Mouse (Mus musculus): ENCODE measurements around the gene Ly75.

Gene Ly75

DNA sequence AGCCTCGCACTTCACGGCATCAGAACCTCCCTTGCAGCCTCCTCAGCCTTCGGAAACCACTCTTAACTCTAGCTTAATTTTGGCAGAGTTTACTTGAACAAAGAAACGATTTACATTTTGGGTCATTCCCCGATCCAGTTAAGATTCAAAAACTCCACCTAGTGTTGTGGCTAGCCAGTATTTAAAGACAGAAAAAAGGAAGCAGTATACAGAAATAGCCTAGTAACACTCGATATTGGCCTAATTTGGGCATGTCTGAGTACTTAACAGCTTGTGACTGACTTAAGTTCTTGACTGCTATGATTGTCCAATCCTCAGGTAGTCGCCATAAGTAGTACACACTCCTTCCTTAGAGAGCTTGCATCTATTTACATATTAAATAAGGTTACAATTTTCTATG lies 56.2 kb downstream of the Ly75 start:
- in situ Hi-C loops (cut with MboI, MseI), result no loop called here

DNA sequence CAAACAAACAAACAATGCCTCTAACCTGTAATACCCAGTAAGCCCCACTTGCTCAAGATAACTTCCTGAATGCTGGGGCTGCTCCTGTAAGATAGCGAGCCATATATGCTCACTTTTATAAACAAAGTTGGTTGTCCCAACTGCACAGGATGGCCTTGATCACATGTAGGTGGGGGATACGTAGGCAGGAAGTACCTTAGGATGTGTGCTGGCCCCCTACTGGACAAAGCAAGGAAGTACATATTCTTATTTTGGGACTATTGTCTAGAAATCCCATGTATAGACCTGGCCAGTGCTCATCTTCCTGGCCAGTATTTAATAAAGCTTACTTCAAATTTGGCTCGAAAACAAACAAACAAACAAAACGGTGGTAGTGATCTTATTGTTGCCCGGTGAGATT lies 59.7 kb downstream of the Ly75 start:
- in situ Hi-C loops (cut with MboI, MseI), result no loop called here

- in situ Hi-C loops (cut with MboI, MseI), result no loop called here
Measured at GRCm38 (mm10) chr2:60322031-60322726, 60.9 kb downstream of the Ly75 start.

DNA sequence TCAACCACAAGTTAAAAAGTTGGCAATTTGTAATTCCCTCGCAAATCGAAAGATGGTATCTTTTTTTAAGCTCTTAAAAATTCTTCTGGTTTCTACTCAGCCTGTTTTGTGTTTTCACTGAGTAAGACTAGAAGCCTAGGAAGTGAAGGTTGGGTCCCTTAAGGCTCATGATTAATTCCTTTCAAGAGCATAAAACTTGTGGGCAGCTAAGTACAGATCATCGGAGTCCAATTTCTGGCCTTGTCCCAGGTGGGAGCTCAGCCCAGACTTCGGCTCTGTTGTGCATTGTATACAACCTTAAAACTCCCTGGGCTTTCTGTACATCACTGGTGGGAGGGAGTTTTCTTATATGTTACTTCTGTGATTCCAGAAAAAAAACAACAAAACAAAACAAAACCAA lies 79.3 kb downstream of the Ly75 start:
- in situ Hi-C loops (cut with MboI, MseI), result no loop called here

GRCm38 (mm10) chr2:60299323-60299722 lies 83.8 kb downstream of the Ly75 start:
- in situ Hi-C loops (cut with MboI, MseI), result no loop called here

GRCm38 (mm10) chr2:60298266-60298665 lies 84.8 kb downstream of the Ly75 start:
- in situ Hi-C loops (cut with MboI, MseI), result no loop called here

DNA sequence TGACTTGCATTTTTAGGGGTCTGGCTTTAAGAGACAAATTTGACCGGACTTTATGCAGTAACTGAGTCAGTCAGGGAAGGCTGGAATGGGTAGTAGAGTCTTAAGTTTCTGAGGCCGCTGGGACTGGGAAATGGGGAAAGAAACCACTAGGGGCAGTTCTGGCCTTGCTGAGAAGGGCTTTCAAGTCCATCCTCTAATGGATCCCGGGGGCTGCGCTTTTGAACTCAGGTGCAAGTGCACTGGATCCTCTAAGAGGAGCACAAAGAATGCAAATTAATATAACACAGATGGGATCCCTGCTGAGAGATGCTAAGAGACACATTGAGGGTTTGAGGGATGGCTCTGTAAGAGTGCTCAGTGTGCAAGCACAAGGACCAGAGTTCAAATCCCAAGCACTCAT lies 91.7 kb downstream of the Ly75 start:
- in situ Hi-C loops (cut with MboI, MseI), result no loop called here

DNA sequence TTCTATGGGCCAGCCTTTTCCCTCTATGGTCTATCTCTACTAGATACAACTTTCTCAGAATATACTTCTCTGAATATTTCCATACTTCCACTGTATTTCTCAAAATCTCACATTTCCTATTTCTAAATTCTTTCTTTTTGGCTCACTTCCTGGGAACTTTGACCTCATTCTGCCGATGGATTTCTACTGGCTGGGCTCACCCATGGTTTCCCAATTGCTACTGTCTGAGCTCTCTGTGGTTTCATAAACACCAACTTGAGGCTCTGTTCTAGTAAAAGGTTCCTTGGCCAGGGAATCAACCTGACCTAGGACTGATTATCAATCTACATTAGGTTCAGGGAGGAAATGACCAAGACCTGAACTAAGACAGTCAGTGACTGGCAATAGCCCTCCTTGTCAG lies 93.7 kb downstream of the Ly75 start:
- in situ Hi-C loops (cut with MboI, MseI), result no loop called here

- in situ Hi-C loops (cut with MboI, MseI), result no loop called here
Measured at GRCm38 (mm10) chr2:60288606-60289005, 94.5 kb downstream of the Ly75 start.

GRCm38 (mm10) chr2:60285107-60285617 lies 97.9 kb downstream of the Ly75 start:
- in situ Hi-C loops (cut with MboI, MseI), result no loop called here

DNA sequence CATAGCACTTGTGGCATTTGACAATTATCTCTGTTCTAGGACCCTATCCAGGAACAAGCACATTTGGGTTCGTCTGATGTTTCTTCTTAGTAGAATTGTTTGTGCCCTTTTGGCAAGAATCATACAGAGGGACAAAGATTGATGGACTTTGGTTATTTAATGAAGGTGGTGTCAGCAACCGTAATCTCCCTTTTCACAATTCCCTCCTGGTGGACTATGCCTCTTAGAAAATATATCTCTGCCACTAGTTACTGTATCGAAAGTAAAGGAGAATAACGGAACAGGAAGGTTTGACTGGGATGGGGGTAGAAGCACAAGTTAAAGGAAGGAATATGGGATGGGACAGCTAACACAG lies 98.7 kb downstream of the Ly75 start, which contains the start of gene Cd302:
TSS of gene Cd302 (minus strand) at position 22 of the 355 bp plus-strand sequence.
- in situ Hi-C loops (cut with MboI, MseI), result no loop called here

DNA sequence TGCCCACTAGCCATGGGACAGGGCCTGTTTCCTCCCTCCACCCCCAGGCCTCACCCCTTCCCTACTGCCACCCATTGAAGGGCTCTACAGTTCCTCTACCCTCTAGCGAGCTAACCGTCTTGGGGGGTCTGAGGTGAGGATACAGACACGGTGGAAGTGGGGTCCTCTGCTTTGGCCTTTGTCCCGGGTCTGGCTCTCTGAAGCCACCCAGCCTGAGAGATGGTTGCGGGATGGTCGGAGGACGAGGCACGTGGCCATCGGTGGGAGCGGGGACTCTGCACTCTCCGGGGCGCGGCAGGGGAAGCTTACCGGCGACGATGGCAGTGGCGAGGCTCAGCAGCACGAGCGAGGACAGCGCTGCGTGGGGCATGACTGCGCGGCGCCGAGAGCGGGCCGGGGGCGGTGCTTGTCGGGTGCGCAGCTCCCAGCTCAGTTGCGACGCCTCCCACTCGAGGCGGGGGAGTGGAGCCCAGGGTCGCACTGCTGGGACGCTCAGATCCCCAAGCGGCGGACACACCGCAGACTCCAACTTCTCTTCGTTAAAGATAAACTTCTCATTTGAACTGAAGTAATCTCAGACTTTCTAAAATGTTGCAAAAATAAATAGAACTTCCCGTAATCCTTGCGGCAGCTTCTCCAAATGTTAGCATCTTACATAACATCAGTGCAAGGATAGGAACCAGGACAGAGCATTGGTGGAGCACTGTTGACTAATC lies 99.2 kb downstream of the Ly75 start:
- in situ Hi-C loops (cut with MboI, MseI), result no loop called here

DNA sequence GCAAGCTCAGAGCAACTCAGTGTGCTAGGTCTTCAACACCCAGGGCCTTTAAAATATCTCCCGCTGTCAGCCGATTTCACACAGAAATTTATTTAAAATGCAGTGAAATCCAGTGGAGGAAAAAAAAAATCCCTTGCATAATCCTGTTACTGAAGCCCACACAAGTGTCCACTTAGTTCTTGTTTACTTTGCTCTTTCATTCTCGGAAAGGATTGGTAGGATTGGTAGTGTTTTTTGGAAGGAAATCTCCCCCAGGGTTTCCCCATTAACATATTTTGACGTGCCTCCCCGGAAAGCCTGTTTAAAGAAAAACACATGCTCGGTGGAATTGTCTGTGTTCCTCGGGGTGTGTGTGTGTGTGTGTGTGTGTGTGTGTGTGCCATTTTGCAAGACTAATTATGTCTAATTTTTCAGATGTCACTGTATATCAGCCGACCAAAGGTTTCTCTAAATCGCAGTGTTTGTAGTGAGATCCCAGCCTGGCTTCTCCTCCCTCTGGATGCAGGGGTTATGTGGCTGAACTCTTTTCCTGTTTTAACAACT lies 99.8 kb downstream of the Ly75 start:
- in situ Hi-C loops (cut with MboI, MseI), result no loop called here

DNA sequence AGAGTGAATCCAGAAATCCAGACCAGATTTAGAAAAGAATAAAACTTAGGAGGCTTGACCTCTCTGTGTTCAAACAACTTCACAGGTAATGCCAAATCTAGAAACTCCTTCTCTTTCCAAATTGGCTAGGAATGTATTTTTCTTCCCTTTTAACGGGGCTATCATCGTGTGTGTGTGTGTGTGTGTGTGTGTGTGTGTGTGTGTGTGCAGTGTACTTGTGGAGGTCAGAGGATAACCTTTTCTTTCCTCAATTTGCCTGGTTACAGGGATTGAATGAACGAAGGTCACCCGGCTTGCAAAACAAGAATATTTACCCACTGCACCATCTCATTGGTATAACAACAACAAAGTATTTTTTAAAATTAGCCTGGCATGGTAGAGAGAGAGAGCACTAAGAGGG lies 100.5 kb downstream of the Ly75 start:
- in situ Hi-C loops (cut with MboI, MseI), result no loop called here

- in situ Hi-C loops (cut with MboI, MseI), result no loop called here
Measured at GRCm38 (mm10) chr2:60278627-60279026, 104.5 kb downstream of the Ly75 start.

GRCm38 (mm10) chr2:60269856-60270479 lies 113.1 kb downstream of the Ly75 start:
- in situ Hi-C loops (cut with MboI, MseI), result no loop called here

- in situ Hi-C loops (cut with MboI, MseI), result no loop called here
Measured at GRCm38 (mm10) chr2:60267567-60267966, 115.5 kb downstream of the Ly75 start.

DNA sequence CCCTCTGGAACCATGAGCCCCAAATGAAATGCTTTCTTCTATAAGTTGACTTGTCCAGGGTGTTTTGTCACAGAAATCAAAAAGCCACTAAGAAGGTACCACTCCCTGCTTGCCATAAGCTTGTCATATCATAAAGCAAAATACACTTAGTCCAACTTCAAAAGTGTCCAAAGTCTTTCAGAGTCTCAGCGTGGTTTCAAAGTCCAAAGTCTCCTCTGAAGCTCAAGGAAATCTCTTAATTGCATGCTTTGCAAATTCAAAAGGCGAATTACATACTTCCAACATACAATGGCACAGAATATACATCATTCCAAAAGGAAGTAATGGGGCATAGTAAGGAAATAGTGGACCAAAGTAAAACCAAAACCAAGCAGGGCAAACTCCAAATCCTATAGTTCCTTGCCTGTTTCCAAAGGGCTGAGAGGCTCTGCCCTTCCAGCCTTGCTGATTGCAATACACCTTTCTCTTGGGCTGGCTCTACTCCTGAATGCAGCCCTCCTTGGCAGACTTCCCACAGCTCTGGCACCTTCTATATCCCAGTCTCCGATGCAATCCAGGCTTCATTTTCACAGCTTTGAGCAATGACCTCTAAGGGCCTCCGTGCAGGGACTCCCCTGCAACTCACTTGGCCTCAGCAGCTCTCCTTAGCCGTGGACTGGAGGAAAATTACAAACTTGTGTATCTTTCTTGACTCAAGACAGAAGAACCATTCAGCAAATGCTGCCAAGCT lies 122.3 kb downstream of the Ly75 start:
- in situ Hi-C loops (cut with MboI, MseI), result no loop called here

DNA sequence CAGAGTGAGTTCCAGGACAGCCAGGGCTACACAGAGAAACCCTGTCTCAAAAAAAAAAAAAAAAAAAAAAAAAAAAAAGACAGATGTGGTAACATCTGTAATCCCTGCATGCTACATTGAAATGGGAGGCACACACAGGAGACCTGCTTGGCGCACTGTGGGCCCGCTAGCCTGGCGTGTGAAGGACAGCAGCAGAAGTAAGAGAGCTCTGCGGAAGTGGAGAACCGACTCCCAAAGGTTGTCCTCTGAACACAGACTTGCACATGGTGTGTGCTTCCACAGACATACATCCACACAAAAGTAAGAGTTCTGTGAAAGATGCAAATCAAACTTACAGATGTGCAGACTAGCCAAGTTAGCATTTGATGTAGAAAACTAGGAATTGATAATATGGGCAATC lies 123.9 kb downstream of the Ly75 start:
- in situ Hi-C loops (cut with MboI, MseI), result no loop called here

GRCm38 (mm10) chr2:60256751-60257150 lies 126.4 kb downstream of the Ly75 start:
- in situ Hi-C loops (cut with MboI, MseI), result no loop called here

DNA sequence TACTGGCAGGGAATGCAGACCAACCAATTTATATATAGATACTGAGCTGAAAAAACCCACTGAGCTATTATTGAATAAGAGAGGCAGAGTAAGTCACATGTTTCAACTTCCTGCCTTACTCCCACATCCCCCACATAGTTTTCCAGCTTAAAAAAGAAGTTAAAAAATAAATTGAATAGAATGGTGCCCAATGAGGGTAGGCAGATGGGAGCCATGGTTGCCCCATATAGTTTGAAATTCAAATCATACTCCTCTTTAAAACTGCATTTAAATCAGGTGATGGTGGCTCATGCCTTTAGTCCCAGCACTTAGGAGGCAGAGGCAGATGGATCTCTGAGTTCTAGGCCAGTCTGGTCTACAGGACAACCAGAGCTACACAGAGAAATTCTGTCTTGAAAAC lies 129.6 kb downstream of the Ly75 start:
- in situ Hi-C loops (cut with MboI, MseI), result no loop called here

- in situ Hi-C loops (cut with MboI, MseI), result no loop called here
Measured at GRCm38 (mm10) chr2:60252782-60253181, 130.3 kb downstream of the Ly75 start.

Data from T-helper 1 cell (primary cell).